Mouse (Mus musculus): ENCODE measurements at regions not wholly inside any gene's neighbourhood (a gene's known extent, or its start where the extent isn't known, plus 50 kb on each side); places are given as distances from the start of the nearest gene placed in this dataset.
A peak's percentile ranks its signal among the peaks of the same experiment; 100 is the strongest.

GRCm38 (mm10) chr11:18372813-18373332 lies 419.2 kb upstream of the Etaa1 start:
- no peak overlapping the region for H3K27ac ChIP-seq (ENCODE audit: low read depth)
- no peaks in the 10 kb centered on the region for H3K9me3 ChIP-seq (ENCODE audit: low read depth, low read length)
- H3K9ac ChIP-seq, result no peak overlapping the region
- ATAC-seq (ENCODE audit: insufficient read depth) (no peak), DNase-seq (no peak)
- H3K4me1 ChIP-seq (ENCODE audit: insufficient read depth), result no peaks in the 10 kb centered on the region
- H3K27me3 ChIP-seq (ENCODE audit: insufficient read depth, low read length), result no peaks in the 10 kb centered on the region
- WGBS, result 71% methylated on average over 6 of the region's 6 CpGs
- no peak for TF ChIP-seq CTCF (IDR thresholded peaks at IDR 0.05; ENCODE audit: low read depth)
- H3K4me3 ChIP-seq (ENCODE audit: low read depth, low read length), result no peak overlapping the region
- H3K36me3 ChIP-seq (ENCODE audit: insufficient read depth), result no peaks in the 10 kb centered on the region
- no peak overlapping the region for H3K4me2 ChIP-seq

GRCm38 (mm10) chr11:18371304-18371703 lies 417.6 kb upstream of the Etaa1 start:
- no peaks in the 10 kb centered on the region for H3K4me1 ChIP-seq (ENCODE audit: insufficient read depth)
- TF ChIP-seq CTCF (IDR thresholded peaks at IDR 0.05; ENCODE audit: low read depth), result no peak
- no peak overlapping the region for H3K4me3 ChIP-seq (ENCODE audit: low read depth, low read length)
- H3K36me3 ChIP-seq (ENCODE audit: insufficient read depth), result no peaks in the 10 kb centered on the region
- H3K27ac ChIP-seq (ENCODE audit: low read depth), result no peak overlapping the region
- H3K9me3 ChIP-seq (ENCODE audit: low read depth, low read length), result no peaks in the 10 kb centered on the region
- DNase-seq, result no peak
- no peak for ATAC-seq (ENCODE audit: insufficient read depth)
- no peak overlapping the region for H3K4me2 ChIP-seq
- H3K9ac ChIP-seq, result no peak overlapping the region
- 32% methylated on average over 3 of the region's 3 CpGs for WGBS
- H3K27me3 ChIP-seq (ENCODE audit: insufficient read depth, low read length), result no peaks in the 10 kb centered on the region

GRCm38 (mm10) chr11:18370861-18371260 lies 417.2 kb upstream of the Etaa1 start:
- Histone ChIP-seq H3K4me2 (no peak overlapping the region), H3K4me1 (ENCODE audit: insufficient read depth) (no peaks in the 10 kb centered on the region), H3K4me3 (ENCODE audit: low read depth, low read length) (no peak overlapping the region), H3K9me3 (ENCODE audit: low read depth, low read length) (no peaks in the 10 kb centered on the region), H3K9ac (no peak overlapping the region), H3K27ac (ENCODE audit: low read depth) (no peak overlapping the region), H3K36me3 (ENCODE audit: insufficient read depth) (no peaks in the 10 kb centered on the region), H3K27me3 (ENCODE audit: insufficient read depth, low read length) (no peaks in the 10 kb centered on the region)
- TF ChIP-seq CTCF (IDR thresholded peaks at IDR 0.05; ENCODE audit: low read depth), result 0 out of 2 replicates have a peak, but pooled peaks have one; percentile 13
- ATAC-seq (ENCODE audit: insufficient read depth) (no peak), DNase-seq (no peak)
- 16% methylated on average over 3 of the region's 3 CpGs for WGBS

- H3K9ac ChIP-seq, result no peak overlapping the region
- ATAC-seq (ENCODE audit: insufficient read depth) (no peak), DNase-seq (peak; percentile 37)
- no peak overlapping the region for H3K27ac ChIP-seq (ENCODE audit: low read depth)
- H3K27me3 ChIP-seq (ENCODE audit: insufficient read depth, low read length), result no peaks in the 10 kb centered on the region
- no peaks in the 10 kb centered on the region for H3K36me3 ChIP-seq (ENCODE audit: insufficient read depth)
- H3K9me3 ChIP-seq (ENCODE audit: low read depth, low read length), result no peaks in the 10 kb centered on the region
- TF ChIP-seq CTCF (IDR thresholded peaks at IDR 0.05; ENCODE audit: low read depth), result no peak
- H3K4me1 ChIP-seq (ENCODE audit: insufficient read depth), result no peaks in the 10 kb centered on the region
- 32% methylated on average over 3 of the region's 3 CpGs for WGBS
- no peak overlapping the region for H3K4me2 ChIP-seq
- H3K4me3 ChIP-seq (ENCODE audit: low read depth, low read length), result no peak overlapping the region
Measured at GRCm38 (mm10) chr11:18354866-18355265, 401.2 kb upstream of the Etaa1 start.

GRCm38 (mm10) chr11:18354156-18354555 lies 400.5 kb upstream of the Etaa1 start:
- Histone ChIP-seq H3K4me1 (ENCODE audit: insufficient read depth) (no peaks in the 10 kb centered on the region), H3K36me3 (ENCODE audit: insufficient read depth) (no peaks in the 10 kb centered on the region), H3K4me2 (no peak overlapping the region), H3K4me3 (ENCODE audit: low read depth, low read length) (no peak overlapping the region), H3K9ac (no peak overlapping the region), H3K27me3 (ENCODE audit: insufficient read depth, low read length) (no peaks in the 10 kb centered on the region), H3K27ac (ENCODE audit: low read depth) (no peak overlapping the region), H3K9me3 (ENCODE audit: low read depth, low read length) (no peaks in the 10 kb centered on the region)
- TF ChIP-seq CTCF (IDR thresholded peaks at IDR 0.05; ENCODE audit: low read depth), result no peak
- DNase-seq (peak; percentile 63), ATAC-seq (ENCODE audit: insufficient read depth) (no peak)
- WGBS, result 42% methylated on average over 4 of the region's 4 CpGs

GRCm38 (mm10) chr11:18347841-18348240 lies 394.2 kb upstream of the Etaa1 start:
- WGBS, result 79% methylated on average over 3 of the region's 3 CpGs
- no peaks in the 10 kb centered on the region for H3K4me1 ChIP-seq (ENCODE audit: insufficient read depth)
- TF ChIP-seq CTCF (IDR thresholded peaks at IDR 0.05; ENCODE audit: low read depth), result no peak
- H3K9me3 ChIP-seq (ENCODE audit: low read depth, low read length), result no peaks in the 10 kb centered on the region
- H3K36me3 ChIP-seq (ENCODE audit: insufficient read depth), result no peaks in the 10 kb centered on the region
- no peak overlapping the region for H3K27ac ChIP-seq (ENCODE audit: low read depth)
- H3K9ac ChIP-seq, result no peak overlapping the region
- no peak overlapping the region for H3K4me2 ChIP-seq
- no peaks in the 10 kb centered on the region for H3K27me3 ChIP-seq (ENCODE audit: insufficient read depth, low read length)
- ATAC-seq (ENCODE audit: insufficient read depth), result no peak
- no peak overlapping the region for H3K4me3 ChIP-seq (ENCODE audit: low read depth, low read length)
- no peak for DNase-seq

- ATAC-seq (ENCODE audit: insufficient read depth) (no peak), DNase-seq (no peak)
- no peak for TF ChIP-seq CTCF (IDR thresholded peaks at IDR 0.05; ENCODE audit: low read depth)
- 46% methylated on average over 8 of the region's 8 CpGs for WGBS
- no peaks in the 10 kb centered on the region for H3K4me1 ChIP-seq (ENCODE audit: insufficient read depth)
- no peak overlapping the region for H3K4me2 ChIP-seq
- no peaks in the 10 kb centered on the region for H3K9me3 ChIP-seq (ENCODE audit: low read depth, low read length)
- H3K27ac ChIP-seq (ENCODE audit: low read depth), result no peak overlapping the region
- no peaks in the 10 kb centered on the region for H3K27me3 ChIP-seq (ENCODE audit: insufficient read depth, low read length)
- H3K4me3 ChIP-seq (ENCODE audit: low read depth, low read length), result no peak overlapping the region
- H3K9ac ChIP-seq, result no peak overlapping the region
- H3K36me3 ChIP-seq (ENCODE audit: insufficient read depth), result no peaks in the 10 kb centered on the region
Measured at GRCm38 (mm10) chr11:18313510-18314301, 360.0 kb upstream of the Etaa1 start.
